Mouse (Mus musculus) hindbrain, embryonic 11.5 days (tissue): Measurements from ENCODE around the gene En1. TPM values are rescaled to one million over a fixed set of nuclear protein-coding genes. Genes with fewer than 3 reads are reported as not detected.

ENCODE experiments used
- ATAC-seq: fragments of 200-750 bp; cut with Nextera tagmentation; 2 replicates; pipeline ENCODE4 v1.8.0; 2017; ENCODE audit warnings: mild to moderate bottlenecking, moderate TSS enrichment, moderate library complexity; ENCODE audit not compliant: low FRiP score
- DNase-seq: peaks from one replicate; pipeline ENCODE4 v3.0.0-alpha.2; 2015; ENCODE audit warnings: low spot score
- H3K27ac ChIP-seq: fragments of 300-500 bp; sonication (generic); 2 replicates; pipeline ENCODE4 v1.5.1; 2014; ENCODE audit warnings: mild to moderate bottlenecking, low read depth, low read length
- H3K27me3 ChIP-seq: fragments of 300-500 bp; sonication (generic); 2 replicates; pipeline ENCODE4 v1.6.1; 2014; ENCODE audit warnings: mild to moderate bottlenecking, low read length, moderate library complexity, mixed read lengths; ENCODE audit not compliant: control insufficient read depth, insufficient read depth
- H3K36me3 ChIP-seq: fragments of 300-500 bp; sonication (generic); 2 replicates; pipeline ENCODE4 v1.6.1; 2014; ENCODE audit warnings: mild to moderate bottlenecking, low read length, moderate library complexity, mixed read lengths; ENCODE audit not compliant: control insufficient read depth, insufficient read depth
- H3K4me1 ChIP-seq: fragments of 300-500 bp; sonication (generic); replicated peaks from 2 replicates; pipeline ENCODE4 v1.6.1; 2014; ENCODE audit warnings: low read length, mixed read lengths; ENCODE audit not compliant: control insufficient read depth, insufficient read depth
- H3K4me2 ChIP-seq: fragments of 300-500 bp; sonication (generic); replicated peaks from 2 replicates; pipeline ENCODE4 v1.6.1; 2014; ENCODE audit warnings: mild to moderate bottlenecking, low read depth, low read length
- H3K4me3 ChIP-seq: fragments of 300-500 bp; sonication (generic); 2 replicates; pipeline ENCODE4 v1.5.1; 2014; ENCODE audit warnings: low read depth, low read length
- H3K9ac ChIP-seq: fragments of 300-500 bp; sonication (generic); 2 replicates; pipeline ENCODE4 v1.6.1; 2014; ENCODE audit warnings: low read depth, low read length
- H3K9me3 ChIP-seq: fragments of 300-500 bp; sonication (generic); 2 replicates; pipeline ENCODE4 v1.6.1; 2016; ENCODE audit warnings: low read length; ENCODE audit not compliant: control insufficient read depth
- WGBS: fragments of 180-500 bp; shearing (Covaris S2); extraction: QIAGEN DNeasy Blood & Tissue Kit; methylation state at CpG from one replicate; pipeline ENCODE4 v1.1.7; 2014; 5-methylcytosine and 5-hydroxymethylcytosine counted together
- polyA plus RNA-seq: library from polyadenylated mRNA; unstranded; fragments of >200 nt; fragmentation: Nextera tagmentation; extraction: Ambion mirVana; gene quantifications from 2 replicates; pipeline ENCODE4 v1.2.1, GENCODE M21; 2014

Gene En1
- polyA plus RNA-seq, 1 experiment from 2014 or later = 6.9 TPM

DNA sequence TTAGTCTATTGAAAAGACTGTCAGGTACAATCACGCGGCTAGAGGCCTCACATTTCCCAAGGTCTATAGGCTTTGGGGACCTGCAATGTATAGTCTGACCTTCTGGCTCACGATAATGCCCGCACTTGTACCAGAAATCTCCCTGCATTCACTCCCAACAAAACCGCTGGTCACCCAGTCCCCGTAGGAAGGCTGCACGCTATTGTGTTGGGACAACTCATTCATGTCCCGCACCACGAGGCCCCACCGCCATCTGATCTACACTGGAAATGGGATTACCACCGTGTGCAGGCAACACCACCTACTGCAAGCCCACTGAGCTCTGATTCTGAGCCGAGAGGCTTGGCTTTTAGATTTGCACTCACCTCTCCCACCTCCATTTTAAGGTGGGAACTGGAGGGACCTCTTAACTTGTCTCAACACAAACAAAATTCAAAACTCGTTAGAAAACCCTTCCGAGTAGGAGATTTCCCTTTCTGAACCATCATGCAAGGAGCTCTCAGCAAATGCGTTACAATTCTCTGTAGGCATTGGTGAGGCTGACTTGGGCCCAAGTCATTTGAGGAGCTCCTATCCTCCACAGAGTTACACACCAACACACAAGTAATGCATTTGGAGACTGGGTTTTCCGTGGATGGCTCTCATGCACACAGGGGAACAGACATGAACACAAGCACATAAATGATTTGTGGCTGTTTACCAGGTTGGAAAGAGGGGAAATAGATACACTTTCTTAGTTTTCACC, 3.9 kb upstream of the En1 start:
- Histone ChIP-seq H3K4me1 (no peaks in the 10 kb centered on the region; the same call in 1 of the 2 replicates), H3K9ac (no peak overlapping the region), H3K36me3 (no peaks in the 10 kb centered on the region), H3K4me3 (no peak overlapping the region), H3K9me3 (no peaks in the 10 kb centered on the region), H3K4me2 (no peak overlapping the region), H3K27ac (0 out of 2 replicates have a peak overlapping the region, but pooled peaks have one; percentile 17), H3K27me3 (peaks cover 84% of the 10 kb centered on the region)
- ATAC-seq (no peak), DNase-seq (peak; percentile 58)
- WGBS = 1% methylated on average over 16 of the region's 16 CpGs

DNA sequence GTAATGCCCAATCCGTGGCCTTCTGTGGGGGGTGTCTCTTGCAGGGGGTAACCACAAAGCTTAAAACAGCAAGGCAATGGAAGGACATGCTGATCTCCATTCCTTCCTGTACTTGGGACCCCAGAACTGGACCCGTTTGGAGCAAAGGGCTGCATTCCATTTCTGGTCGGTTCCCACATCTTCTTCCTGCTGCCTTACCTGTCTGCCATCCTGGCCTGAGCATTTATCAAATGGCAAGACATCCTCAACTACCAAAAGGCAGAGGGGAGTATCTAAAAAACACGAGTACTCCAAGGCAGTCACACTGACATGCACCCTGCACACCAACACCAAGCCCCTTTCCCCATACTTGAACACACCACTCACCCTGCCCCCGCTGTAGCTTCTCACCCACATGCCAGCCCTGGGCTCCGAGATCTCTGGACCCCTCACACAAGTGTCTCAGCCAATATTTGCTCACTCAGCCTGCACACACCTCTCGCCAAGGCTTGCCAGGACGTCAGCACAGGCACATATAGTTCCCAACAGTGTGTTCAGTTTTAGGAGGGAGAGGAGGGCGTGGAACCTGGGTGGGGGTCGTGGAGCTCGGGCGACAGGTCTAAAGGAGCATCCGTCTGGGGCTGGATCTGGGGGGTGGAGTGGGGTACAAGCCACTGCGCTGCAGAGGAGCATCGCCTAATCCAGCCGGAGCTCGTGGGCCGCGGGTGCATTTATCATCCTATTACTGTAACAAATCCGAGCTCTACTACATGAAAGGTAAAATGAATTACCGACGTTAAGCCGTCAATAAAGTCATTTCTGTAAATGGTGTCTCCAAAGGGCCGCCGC, 2.7 kb upstream of the En1 start:
- 1% methylated on average over 25 of the region's 25 CpGs for WGBS
- Histone ChIP-seq H3K9me3 (no peaks in the 10 kb centered on the region), H3K27ac (no peak overlapping the region), H3K36me3 (no peaks in the 10 kb centered on the region), H3K9ac (no peak overlapping the region), H3K27me3 (peaks cover 83% of the 10 kb centered on the region), H3K4me1 (no peaks in the 10 kb centered on the region; the same call in 1 of the 2 replicates), H3K4me3 (peak overlapping the region; percentile 20; the same call in 1 of the 2 replicates), H3K4me2 (peak overlapping the region; percentile 20)
- DNase-seq (peak; percentile 73), ATAC-seq (no peak)

DNA sequence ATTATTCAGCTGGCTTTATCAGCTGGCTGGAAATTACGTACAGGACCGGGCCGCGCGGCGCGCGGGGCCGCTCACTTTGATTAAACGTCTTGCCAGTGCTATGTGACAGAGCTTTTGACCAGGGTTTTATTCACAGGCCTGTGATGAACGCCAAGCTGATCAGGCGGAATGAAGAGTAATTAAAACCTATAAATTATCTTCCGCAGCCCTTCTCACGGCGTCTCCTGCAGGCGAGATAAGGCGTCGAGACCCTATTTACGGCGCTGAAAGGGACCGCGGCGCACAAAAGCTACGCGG, 2.1 kb upstream of the En1 start:
- Histone ChIP-seq H3K27ac (no peak overlapping the region), H3K9me3 (no peaks in the 10 kb centered on the region), H3K4me1 (no peaks in the 10 kb centered on the region; the same call in 1 of the 2 replicates), H3K27me3 (peaks cover 82% of the 10 kb centered on the region), H3K9ac (no peak overlapping the region), H3K36me3 (no peaks in the 10 kb centered on the region), H3K4me3 (no peak overlapping the region), H3K4me2 (peak overlapping the region; percentile 20; the same call in 1 of the 2 replicates)
- WGBS = under 1% methylated on average over 25 of the region's 25 CpGs
- ATAC-seq (no peak), DNase-seq (no peak)

DNA sequence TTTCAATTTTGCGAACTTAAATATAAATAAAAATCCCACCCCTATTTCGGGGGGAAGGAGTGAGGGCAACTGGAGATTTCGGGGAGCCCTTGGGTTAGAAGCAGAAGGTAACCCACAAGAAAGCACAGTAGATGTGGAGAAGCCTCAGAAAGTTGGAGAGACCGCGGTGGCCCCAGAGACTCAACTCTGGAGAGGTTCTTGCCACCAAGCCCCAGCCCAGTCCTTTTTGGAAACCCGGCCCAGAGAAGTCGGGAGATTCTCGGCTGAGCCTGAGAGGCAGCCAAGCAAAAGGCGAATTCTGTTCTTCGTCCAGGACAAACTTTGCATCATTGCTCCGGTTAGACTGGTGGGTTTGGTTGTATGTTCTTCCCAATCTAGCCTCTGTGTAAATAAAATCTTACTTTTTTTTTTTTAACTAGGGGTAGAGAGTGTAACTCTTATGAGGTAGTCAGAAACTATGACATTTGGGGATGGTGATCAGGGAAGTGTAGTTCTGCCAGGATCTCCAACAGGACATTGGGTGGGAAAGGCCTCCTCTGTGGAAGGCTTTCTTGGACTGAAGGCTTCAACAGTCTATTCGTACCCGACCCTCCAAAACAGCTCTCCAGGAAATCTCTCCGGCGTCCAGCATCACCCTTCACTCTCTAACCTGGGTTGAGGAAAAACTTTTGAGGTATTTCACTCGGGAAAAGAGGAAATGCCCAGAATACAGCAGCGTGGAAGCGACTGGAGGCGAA, 1.5 kb upstream of the En1 start:
- peak overlapping the region; percentile 31 for H3K4me2 ChIP-seq
- no peaks in the 10 kb centered on the region for H3K9me3 ChIP-seq
- peak; percentile 63 for DNase-seq
- no peak overlapping the region for H3K27ac ChIP-seq
- peak overlapping the region; percentile 25 for H3K4me3 ChIP-seq
- WGBS = 3% methylated on average over 19 of the region's 19 CpGs
- ATAC-seq = no peak
- no peaks in the 10 kb centered on the region; the same call in 1 of the 2 replicates for H3K4me1 ChIP-seq
- H3K36me3 ChIP-seq = no peaks in the 10 kb centered on the region
- H3K9ac ChIP-seq = no peak overlapping the region; the same call in 1 of the 2 replicates
- peaks cover 82% of the 10 kb centered on the region for H3K27me3 ChIP-seq

DNA sequence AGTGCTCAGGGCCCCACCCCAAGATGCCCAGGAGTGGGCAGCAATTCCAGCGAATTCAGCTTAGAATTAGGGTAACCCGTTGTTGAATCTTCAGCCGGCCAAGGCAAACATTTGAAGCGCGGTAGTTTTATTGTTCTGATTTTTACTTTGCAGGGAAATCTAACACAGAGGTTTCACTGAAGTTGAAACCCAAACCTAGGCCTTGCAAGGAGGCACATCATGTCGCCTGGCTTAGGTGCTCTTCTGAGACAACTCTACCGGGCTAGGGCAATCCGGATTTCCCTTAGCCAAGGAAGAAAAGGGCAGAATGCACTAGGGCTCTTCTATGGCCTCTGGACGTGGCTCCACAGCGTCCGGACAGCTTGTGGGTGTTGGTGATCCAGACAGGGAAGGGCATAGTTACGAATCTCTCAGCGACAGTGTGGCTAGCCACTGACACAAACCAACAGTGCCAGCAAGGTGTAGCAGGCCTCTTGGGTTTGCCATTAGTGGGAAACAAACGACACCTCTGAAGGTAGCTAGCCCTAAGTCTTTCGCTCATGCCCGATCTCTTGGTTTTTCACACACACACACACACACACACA, 873 bp upstream of the En1 start:
- H3K36me3 ChIP-seq = no peaks in the 10 kb centered on the region
- ATAC-seq = no peak
- H3K4me2 ChIP-seq = peak overlapping the region; percentile 31
- H3K27me3 ChIP-seq = peaks cover 79% of the 10 kb centered on the region
- peak overlapping the region; percentile 36; the same call in 1 of the 2 replicates for H3K27ac ChIP-seq
- peak overlapping the region; percentile 25 for H3K4me3 ChIP-seq
- DNase-seq = peak; percentile 69
- no peaks in the 10 kb centered on the region for H3K9me3 ChIP-seq
- H3K9ac ChIP-seq = no peak overlapping the region
- WGBS = under 1% methylated on average over 16 of the region's 16 CpGs
- no peaks in the 10 kb centered on the region; the same call in 1 of the 2 replicates for H3K4me1 ChIP-seq

DNA sequence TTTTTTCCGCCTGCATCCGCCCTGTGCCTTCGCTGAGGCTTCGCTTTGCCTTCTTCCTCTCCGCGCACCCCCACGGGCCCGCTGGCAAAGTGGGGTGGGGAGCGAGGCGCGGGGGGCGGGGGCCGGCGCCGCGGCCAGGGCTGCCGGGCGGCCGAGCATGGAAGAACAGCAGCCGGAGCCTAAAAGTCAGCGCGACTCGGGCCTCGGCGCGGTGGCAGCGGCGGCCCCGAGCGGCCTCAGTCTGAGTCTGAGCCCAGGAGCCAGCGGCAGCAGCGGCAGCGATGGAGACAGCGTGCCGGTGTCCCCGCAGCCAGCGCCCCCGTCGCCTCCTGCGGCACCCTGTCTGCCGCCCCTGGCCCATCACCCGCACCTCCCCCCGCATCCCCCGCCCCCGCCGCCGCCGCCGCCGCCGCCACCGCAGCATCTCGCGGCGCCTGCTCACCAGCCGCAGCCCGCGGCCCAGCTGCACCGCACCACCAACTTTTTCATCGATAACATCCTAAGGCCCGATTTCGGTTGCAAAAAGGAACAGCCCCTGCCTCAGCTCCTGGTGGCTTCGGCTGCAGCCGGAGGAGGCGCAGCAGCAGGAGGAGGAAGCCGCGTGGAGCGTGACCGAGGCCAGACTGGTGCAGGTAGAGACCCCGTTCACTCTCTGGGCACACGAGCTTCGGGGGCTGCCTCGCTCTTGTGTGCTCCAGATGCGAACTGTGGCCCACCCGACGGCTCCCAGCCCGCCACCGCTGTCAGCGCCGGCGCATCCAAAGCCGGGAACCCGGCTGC, 848 bp downstream of the En1 start:
- Histone ChIP-seq H3K9me3 (no peaks in the 10 kb centered on the region), H3K27ac (peak overlapping the region; percentile 81), H3K27me3 (peaks cover 71% of the 10 kb centered on the region), H3K4me1 (no peaks in the 10 kb centered on the region; the same call in 1 of the 2 replicates), H3K9ac (peak overlapping the region; percentile 67), H3K4me3 (peak overlapping the region; percentile 44), H3K36me3 (no peaks in the 10 kb centered on the region), H3K4me2 (peak overlapping the region; percentile 80)
- DNase-seq = peak; percentile 73
- ATAC-seq = peak; percentile 18
- under 1% methylated on average over 71 of the region's 83 CpGs for WGBS

DNA sequence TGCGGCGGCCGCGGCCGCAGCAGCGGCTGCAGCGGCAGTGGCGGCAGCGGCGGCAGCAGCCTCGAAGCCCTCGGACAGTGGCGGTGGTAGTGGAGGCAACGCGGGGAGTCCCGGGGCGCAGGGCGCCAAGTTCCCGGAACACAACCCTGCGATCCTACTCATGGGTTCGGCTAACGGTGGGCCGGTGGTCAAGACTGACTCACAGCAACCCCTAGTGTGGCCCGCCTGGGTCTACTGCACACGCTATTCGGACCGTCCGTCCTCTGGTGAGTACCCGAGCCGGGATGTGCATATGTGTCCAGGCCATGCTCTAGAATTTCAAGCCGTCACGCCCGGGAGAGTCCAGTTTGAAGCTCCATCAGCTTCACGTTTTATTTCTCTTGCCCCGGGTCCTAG, 1.4 kb downstream of the En1 start:
- Histone ChIP-seq H3K4me2 (peak overlapping the region; percentile 80), H3K9ac (peak overlapping the region; percentile 67), H3K4me1 (no peaks in the 10 kb centered on the region; the same call in 1 of the 2 replicates), H3K9me3 (no peaks in the 10 kb centered on the region), H3K36me3 (no peaks in the 10 kb centered on the region), H3K4me3 (peak overlapping the region; percentile 44), H3K27ac (peak overlapping the region; percentile 81), H3K27me3 (peaks cover 72% of the 10 kb centered on the region)
- DNase-seq (peak; percentile 76), ATAC-seq (peak; percentile 30)
- WGBS = under 1% methylated on average over 35 of the region's 35 CpGs
